Mouse (Mus musculus) MN1 (cell line): ENCODE results near the gene Cyp19a1.

Source experiments
- DNase-seq: peaks from one replicate; pipeline ENCODE4 v3.0.0-alpha.2; 2016; ENCODE audit warnings: low spot score

The Cyp19a1 gene

GRCm38 (mm10) chr9:54169489-54169888, 98.4 kb downstream of the Cyp19a1 start:
- DNase-seq = peak; percentile 7

- no peak for DNase-seq
Measured at GRCm38 (mm10) chr9:54168425-54168824, 99.5 kb downstream of the Cyp19a1 start.

- DNase-seq = no peak
Measured at GRCm38 (mm10) chr9:54163117-54163516, 104.8 kb downstream of the Cyp19a1 start.

- no peak for DNase-seq
Measured at GRCm38 (mm10) chr9:54153679-54154078, 114.2 kb downstream of the Cyp19a1 start.

GRCm38 (mm10) chr9:54139191-54139590, 128.7 kb downstream of the Cyp19a1 start:
- no peak for DNase-seq
